Mouse (Mus musculus) T-cell, adult 2 months (primary cell): ENCODE results near the gene Lpcat2b.
"Not testable (repeated sequence)": the region's sequence is repeated elsewhere in the genome, so short reads cannot be mapped to it uniquely, and the experiment has no call there.

Experiments
- DNase-seq: peaks from one replicate; pipeline ENCODE4 v3.0.0; 2022; ENCODE audit warnings: low spot score

The Lpcat2b gene

DNA sequence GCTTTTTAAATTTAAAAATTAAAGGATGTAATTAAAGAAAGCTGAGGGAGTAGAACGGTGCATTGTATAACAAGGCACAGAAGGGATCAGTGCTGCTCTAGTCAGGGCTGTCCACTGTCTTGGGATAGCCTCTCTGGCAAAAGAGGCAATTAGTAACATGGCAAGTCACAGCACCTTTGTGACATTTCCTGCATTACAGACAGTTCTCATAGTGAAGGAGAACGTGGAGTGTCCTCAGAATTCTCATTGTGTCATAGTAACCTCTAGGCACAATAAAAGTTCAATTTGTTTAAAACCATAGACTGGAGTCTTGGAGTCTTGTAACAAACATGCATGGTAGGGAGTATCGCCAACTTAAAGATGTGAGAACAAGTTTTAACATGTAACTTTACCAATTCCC, at the start of gene Lpcat2b:
Gene Lpcat2b, plus strand, starts transcription at position 301 of the 400 bp plus-strand sequence.
- DNase-seq: no peak

DNA sequence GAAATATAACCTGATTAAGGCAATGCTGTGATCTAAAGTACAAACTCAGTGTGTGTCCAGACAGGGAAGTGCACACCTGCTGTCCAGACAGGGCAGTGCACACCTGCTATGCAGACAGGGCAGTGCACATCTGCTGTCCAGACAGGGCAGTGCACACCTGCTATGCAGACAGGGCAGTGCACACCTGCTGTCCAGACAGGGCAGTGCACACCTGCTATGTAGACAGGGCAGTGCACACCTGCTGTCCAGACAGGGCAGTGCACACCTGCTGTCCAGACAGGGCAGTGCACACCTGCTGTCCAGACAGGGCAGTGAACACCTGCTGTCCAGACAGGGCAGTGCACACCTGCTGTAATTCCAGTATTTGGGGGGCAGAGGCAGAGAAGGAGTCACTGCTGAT, 44.9 kb upstream of the Lpcat2b start:
- not testable (repeated sequence) for DNase-seq

DNA sequence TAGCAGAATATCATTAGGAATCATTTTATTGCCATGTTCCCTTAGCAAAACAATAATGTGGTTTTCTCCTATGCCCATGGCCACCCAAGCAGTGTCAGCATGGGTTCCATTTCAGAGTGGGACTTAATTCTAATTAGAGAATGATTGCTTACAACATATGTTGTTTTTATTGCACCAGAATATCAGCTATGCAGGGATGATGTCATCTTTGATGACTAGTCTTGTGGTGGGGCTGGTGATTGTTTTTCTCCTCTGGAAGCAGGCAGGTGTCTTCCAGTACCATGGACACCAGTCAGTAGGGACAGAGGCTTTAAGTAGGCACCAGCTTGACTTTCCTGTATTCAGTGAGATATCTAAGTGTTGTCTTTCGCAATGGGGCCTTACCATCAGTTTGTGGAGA, 43.6 kb upstream of the Lpcat2b start:
- DNase-seq: no peak

DNA sequence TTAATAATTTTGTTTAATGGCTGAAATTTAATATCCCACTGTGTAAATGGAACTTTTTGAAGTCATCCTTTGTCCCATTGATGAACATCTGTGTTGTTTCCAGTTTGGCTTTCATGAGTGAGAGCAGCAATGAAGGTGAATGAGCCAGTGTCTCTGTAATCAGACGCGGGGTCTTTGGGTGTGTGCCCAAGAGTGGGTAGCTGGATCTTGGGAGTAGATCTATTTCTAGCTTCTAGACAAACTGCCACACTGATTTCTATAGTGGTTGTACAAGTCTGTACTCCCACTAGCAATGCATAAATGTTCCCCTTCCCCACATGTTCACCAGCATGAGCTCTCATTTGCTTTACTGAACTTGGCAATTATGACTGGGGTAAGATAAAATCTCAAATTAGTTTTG, 42.0 kb upstream of the Lpcat2b start:
- DNase-seq: no peak

DNA sequence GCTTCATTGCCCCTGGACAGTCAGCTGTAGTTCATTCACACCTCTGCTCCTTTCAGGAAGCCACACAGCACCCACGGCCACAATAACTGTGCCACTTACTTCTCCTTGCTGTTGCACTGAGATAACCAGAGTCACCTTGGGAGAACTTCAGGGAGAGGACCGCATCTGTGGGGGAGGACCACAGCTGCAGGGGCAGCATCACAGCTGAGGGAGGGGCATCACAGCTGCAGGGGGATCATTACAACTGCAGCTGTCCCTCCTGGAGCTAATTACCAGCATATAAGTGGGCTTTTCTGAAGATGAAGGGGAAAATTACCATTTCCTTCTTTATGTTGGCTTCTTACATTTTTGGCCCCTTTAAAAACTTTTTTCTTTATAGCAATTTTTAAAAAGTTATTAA, 36.9 kb upstream of the Lpcat2b start:
- DNase-seq: no peak

DNA sequence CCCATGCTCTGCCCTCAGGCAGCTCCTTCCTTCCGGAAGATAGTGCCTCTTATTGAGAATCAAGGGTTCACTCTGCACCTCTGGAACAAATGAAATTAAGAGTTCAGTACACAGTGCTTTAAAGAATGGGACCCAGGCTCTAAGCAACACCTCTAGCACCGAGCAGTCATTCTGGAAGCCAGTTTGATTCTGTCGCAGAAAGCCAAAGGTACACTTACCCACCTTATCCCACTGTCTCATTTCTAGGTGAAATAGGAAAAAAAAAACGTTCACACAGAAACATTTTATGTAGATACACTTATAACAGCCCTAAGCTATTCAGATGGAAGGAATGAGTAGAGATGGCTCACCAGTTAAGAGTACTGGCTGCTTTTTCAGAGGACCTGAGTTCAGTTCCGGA, 28.9 kb upstream of the Lpcat2b start, which contains the start of gene Ephx4:
Gene Ephx4, plus strand, starts transcription at position 301 of the 400 bp plus-strand sequence.
- no peak for DNase-seq

DNA sequence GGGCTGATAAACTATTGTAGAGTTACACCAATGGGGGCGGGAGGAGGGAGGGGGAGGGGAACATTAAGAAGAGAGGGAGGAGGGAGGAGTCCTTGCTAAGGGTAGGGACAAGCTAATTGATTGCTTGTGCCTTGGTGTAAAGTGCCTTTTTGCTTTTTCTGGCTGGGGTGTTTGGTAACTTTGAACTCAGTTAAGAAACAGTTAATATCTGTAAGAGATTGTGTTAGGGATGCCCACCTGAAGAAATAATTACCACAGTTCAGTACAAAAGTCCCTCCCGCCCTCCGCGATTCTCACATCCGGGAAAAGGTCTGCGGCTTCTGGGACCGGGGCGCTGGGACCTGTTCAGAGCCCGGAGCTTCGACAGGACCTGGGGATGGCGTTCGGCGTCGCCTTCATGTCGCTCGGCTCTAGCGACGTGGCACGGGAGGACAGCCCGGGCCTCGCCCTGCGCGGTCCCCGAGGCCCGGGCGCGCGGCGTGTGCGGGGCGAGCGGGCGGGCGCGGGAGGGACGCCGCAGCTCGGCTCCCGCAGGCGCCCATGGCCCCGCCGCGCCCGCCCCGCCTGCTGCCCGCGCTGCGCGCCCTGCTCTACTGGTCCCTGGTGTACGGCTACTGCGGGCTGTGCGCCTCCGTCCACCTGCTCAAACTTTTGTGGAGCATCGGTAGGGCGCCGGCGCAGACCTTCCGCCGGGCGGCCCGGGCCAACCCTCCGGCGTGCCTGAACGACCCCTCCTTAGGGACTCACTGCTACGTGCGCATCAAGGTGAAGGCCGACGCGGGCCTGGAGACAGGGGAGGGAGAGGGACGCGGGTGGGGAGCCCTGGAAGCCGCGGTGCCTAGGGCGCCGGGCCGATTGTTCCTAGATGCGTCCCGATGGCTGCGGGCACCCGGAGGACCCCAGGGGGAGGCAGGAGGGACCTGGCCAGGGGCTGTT, 28.1 kb upstream of the Lpcat2b start:
- peak; percentile 7 for DNase-seq

DNA sequence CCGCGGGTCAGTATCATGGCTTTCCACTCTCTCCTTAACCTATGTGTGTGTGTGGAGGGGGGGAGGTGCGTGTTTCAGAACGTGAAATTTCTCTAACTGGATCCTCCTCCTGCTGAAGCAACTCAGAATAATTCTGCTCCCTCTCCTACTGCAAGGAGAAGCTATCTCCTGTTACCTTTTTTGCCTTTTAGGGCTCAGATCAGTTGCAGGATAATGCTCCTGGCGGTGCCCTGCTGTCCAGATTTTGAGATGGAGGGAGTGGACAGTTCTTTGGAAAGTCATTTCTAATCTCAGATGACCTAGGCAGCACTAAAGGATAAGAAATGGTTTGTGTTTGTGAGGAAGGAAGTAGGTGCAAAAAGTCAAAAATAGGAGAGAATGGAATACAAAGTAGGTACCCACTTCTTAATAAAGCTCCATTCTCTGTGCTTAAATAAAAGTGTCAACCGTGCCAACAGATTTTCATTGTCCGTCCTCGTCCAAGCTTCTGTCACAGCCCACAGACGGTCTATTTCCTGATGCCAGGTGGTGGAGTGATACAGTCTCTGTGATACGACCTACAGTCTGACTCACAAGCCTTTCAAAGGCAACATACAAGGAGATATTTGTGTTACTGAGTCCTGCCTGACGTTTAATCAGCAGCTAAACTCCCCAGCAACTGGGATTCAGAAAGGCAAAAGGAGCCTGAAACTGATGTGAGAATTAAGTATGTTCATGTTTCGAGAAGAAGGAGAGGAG, 27.2 kb upstream of the Lpcat2b start:
- no peak for DNase-seq

DNA sequence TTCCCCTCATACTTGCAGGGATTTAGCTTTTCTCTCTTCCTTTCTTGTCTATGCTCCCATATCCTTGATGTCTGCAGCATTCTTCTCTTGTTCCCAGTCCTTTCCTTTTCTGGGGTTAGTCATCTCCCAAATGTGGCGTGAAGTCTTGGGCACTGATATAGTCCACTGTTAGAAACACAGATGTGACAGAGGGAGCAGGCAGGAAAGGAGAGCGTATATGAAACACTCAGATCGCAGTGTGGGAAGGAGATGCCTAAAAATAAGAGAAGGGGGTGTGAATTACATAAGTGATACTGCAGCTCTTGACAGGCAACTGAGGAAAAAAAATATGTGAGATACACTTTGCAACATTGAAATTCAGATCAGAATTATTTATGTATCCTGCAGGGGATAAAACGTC, 26.0 kb upstream of the Lpcat2b start:
- DNase-seq: no peak

DNA sequence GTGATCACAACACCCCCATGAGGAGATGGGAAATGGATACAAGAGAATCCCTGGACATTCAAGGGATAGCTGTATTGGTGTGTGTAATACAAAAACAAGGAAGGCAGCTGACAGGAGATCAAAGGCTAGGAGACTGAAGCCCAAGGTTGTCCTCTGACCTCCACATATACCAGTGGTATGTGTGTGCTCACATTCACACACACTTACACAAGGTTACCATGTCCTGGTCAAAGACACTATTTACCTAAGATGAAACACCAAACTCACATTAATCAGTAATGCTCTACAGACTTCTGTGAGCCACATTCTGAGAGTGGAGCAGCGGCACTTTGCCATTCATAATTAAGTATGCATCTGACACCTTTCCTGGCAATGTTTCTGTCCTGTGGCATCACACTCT, 21.0 kb upstream of the Lpcat2b start:
- DNase-seq: no peak

DNA sequence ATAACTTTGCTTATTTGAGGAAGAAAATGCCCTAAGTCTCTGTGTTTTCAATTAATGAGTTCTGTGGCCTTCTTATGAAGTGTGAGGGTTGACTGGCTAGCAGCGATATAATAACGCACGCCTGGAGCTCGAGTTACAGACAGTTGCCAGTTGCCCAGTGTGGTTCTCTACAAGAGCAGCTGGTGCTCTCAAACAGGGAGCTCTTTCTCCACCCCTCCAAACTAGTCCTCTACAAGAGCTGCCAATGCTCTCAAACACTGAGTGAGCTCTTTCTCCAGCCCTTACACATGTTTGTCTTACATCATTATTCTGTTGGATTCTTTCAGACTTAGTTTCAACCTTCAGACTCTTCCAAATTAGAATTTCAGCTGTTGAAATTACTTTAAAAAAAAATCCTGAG, 20.0 kb upstream of the Lpcat2b start:
- no peak for DNase-seq

DNA sequence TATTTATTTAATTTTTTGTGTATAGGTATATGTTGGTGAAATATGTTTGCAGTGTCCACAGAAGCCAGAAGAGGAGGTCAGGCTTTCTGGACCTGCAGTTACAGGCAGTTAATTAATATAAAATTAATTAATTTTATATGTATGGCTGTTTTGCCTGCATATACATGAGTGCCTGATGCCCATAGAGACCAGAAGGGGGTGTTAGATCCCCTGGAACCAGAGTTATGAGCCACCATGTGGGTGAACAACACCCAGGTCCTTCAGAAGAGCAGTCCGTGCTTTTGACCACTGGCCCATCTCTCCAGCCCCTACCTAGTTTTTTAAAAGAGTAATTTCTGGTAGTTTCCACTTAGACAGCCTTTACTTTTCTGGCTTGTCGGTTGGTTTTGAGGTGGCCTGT, 19.1 kb upstream of the Lpcat2b start:
- DNase-seq: no peak

DNA sequence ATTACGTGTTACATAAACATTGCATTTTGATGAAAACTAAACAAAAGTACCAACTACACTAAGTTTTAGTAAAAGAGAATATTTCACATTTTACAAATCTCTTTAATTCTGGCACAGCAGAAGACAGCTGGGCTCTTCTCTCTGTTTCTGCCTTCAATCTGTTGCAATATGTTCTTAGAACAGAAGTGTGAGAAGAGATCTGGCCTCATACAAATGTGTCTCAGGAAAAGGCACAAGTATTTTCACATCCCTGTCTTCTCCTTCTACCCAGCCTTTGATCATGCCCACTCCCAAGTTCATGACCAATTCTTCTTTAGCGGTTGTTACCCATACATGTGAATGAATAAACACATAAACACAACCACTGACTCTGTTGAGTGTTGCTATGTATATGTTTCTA, 16.3 kb upstream of the Lpcat2b start:
- no peak for DNase-seq

DNA sequence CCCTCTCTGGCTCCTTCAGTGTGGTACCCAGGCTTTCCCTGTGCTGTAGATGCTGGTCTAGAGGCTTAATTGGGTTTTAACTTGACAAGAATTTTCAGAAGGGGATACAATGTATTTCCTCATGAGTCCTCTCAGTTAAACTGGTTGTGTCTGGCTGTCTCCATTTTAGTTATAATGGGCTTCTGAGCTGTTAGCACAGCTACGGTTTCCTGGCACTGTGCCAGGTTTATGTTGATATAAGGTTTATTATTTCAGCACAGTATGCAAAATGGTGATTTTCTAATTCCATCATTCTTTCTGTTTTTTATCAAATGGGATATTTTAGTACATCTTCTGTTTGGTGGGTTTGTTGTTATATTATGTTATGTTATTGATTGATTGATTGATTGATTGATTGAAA, 9.7 kb upstream of the Lpcat2b start:
- DNase-seq: no peak

DNA sequence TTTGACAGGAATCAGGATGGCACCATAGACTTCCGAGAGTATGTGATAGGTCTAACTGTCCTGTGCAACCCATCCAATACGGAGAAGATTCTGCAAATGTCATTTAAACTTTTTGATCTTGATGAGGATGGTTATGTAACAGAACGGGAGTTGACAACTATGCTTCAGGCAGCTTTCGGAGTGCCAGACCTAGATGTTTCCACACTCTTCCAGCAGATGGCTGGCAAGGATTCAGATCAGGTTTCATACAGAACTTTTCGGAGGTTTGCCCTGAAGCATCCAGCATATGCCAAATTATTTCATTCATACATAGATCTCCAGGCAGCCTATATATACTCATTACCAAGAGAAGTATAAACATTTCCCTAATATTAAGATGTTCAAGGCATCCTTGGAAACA, 2.7 kb downstream of the Lpcat2b start:
- no peak for DNase-seq

DNA sequence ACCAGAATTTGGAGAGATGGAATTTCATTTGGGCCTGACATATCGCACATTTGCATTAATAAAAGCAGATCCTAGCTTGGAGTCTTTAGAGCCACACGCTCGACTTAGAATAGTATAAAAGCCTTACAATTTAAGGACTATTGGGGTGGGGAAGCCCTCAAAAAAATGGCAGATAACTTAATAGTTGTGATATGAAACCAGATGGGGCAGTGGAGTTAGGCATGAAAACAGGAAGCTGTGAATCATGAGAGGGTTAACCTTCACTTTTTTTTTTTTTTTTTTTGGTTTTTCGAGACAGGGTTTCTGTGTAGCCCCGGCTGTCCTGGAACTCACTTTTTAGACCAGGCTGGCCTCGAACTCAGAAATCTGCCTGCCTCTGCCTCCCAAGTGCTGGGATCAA, 4.8 kb downstream of the Lpcat2b start:
- DNase-seq: no peak

DNA sequence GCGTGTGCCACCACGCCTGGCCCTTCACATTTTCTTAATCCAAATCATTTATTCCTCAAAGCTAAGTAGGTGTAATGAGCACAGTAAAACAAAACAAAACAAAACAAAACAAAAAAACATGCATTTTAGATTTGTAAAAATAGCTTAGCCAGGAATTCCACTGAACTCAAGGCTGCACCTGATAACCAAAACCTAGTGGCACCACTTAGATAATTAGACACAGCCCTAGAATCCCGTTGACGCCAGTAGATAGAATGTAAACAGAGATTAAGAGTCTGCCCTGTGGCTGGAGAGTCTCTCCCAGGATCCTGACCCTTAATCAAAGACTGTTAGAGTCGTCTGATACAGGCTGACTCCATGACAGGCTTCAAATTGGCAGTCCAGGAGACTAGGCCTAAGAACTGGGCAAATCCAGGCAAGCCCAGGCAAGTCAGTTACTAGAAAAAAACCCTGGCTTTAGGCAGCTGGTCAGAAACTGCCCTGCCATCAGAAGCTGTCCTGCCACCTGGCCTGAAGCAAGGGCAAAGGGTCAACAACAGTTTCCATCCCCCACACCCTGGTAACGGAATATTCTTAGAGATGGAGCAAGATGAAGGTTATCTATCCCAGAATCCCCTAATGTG, 5.3 kb downstream of the Lpcat2b start:
- DNase-seq: no peak

DNA sequence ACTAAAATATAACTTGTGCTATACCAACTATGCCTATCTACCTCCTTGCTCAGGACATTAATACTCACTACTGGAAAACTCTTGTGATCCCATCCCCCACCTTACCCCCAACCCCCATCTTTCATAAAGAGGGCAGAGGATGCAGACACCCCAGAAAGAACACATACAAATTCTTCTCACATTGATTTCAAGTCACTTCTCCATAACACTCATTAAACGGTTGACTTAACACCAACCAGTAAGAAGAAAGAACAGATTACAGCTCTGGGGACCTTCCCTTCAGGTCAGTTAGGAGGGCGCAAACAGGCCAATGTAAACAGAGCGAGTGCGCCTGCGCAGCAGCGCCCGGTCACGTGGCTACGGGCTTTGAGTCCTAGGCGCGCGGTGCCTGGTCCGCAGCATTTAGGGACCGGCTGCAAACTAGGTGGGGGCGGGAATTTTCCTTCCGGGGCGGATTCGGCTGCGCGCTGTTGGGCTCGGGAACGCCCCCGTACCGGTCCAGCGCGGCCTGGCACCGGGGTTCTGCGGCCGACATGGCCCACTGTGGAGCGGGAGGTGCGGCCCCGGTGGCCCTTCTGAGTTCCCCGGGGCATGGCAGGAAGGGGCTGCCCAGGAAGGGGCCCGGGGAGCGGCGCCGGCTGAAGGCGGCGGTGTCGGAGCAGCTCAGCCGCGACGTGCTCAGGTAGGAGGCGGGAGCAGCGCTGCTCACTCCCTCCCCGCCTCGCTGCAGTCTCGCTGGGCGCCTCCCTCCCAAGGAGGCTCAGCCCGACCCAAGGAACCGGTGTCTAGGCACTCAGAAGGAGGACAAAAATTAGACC, 6.3 kb downstream of the Lpcat2b start, which contains the start of gene Btbd8:
Gene Btbd8, plus strand, starts transcription at position 534 of the 818 bp plus-strand sequence.
- peak; percentile 90 for DNase-seq

DNA sequence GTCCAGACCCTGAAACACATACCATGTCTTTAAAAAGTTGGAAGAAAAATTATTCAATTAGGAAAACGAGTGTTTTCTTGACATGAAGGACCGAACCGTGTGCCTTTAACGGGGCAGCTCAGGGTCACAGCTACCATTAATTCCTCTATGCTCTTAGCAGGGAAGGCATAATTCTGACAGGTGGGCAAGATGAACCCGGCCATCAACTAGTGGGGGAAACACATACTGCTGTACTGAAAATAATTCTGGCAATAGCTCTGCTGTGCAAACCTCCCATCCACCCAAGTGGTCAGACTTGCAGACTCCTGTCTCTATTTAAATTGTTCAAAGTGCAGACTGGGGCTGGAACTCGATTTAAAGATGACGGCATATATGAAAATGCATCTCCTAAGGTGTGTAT, 7.0 kb downstream of the Lpcat2b start:
- DNase-seq: no peak

DNA sequence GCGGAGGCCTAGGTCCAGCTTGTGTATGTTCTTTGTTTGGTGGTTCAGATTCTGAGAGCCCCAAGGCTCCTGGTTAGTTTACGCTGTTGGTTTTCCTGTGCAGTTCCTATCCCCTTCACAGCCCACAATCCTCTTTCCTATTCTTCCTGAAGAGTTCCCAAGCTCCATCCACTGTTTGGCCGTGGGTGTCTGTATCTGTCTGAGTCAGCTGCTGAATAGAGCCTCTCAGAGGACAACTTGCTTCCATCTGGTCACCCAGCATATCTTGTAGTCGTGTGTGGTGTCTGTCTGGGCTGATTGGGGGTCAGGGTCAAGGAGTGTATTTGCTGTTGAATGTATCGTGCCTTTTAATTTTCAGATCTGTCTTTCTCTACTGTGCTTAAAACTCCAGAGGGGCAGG, 10.5 kb downstream of the Lpcat2b start:
- DNase-seq: no peak

DNA sequence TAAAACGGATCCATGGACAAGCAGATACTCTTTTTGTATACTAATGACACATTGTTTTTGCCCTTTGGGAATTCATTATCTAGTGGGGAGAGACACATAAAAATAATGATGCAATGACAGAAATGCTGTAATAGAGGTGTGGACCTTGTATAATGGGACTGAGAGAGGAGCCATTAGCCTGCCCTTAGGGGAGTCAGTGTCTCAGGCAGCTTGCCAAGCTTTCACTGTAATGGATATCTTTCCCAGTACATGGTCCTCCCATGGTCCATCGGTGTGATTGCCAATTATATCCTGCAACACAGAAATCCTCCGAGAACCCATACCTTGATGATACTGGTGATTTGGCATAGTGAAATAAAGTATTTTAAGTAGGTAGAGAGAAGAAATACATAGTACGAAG, 12.9 kb downstream of the Lpcat2b start:
- DNase-seq: no peak

DNA sequence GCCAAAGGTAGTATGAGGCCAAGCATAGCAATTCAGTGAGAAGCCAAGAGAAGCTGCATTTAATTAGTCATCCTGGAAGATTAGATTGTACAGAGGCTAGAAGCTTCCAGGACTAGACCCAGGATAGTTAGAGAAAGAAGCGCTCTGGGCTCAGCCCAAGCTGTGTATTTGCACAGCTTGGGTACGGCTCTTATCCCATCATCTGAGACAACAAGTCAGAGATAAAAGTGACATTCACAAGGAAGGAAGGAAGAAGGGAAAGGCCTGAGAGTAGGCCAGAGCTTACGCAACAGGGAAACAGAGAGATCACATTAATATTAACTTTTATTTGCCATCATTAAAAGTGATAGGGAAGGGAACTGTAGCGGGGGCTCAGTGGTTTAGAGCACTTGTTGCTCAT, 16.6 kb downstream of the Lpcat2b start:
- no peak for DNase-seq
